Mouse (Mus musculus) T-helper 17 cell (primary cell): ENCODE data around the gene Trip6.

Experiments used
- in situ Hi-C, 2 experiments: fragments of 300-600 bp; cut with MboI, MseI; formaldehyde crosslinking; loops; 1 replicate in 1 of 2; 2 replicates in 1 of 2; pipeline ENCODE4 v1.15.1; 2025; ENCODE audit warnings: high pct_unique_total_duplicates in 2 of 2

Gene Trip6

DNA sequence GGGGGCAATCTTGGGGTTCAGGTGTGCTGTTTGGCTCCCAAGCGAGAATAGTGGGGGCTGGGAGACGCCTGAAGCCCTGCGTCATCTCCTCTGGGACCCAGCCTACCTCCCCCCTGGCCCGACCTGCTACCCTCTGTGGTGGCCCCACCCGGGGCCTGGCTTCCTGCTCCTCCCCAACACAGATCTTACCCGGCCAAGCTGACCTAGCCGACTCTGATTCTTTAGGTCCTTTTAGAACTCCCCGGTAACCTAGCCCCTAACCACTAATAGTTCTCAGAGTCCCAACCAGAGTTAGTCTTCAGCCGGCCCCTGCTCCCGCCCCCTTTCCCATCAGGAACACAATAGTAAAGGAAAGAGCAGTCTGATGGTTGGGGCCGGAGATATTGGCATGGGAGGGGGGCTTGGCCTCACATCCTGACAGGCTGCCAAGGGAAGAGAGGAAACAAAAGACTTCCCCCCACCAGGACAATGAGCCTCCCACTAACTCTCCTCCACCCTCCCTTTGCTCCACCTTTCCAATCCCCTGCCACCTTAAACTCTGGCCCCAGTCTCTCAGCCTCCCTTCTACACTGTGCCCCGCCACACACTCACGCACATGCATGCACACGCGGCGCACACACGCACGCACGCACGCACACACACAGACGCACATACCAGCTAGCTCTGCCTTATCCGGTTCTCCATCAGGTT is 25.2 kb upstream of the Trip6 start:
- in situ Hi-C loops: loop anchor here in 1 of 2 experiments (25.0 kb wide), 1 partner anchor 423 kb away; no protein-coding TSS in a partner anchor

DNA sequence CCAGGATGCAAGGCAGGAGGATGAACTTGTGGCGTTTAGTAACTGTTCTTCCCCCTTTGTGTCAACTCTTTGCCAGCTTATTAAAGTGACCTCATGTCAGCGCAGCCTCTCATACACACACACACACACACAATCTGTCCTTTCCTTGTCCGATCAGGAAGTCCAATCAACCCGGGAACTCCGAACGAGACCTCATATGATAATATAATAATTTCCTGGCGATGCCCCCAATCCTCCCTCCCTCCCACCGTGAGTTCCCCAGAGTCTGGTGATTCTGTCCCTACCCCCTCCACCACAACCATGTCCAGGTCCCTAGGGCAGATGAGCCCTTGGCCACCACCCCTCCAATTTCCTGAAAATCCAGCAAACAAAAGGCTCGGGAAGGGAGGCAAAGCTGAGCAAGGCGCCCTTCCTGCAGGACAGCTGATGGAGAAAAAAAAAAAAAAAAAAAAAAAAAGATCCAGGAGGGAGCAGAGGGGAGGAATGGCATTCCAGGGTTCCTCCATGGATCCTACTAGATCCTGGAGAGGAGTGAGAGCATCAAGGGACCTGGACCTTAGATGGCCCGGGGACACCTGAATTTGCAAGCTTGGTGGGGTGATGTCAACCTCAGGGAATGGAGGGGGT is 24.6 kb upstream of the Trip6 start:
- in situ Hi-C loops: loop anchor here in 1 of 2 experiments (25.0 kb wide), 1 partner anchor 424 kb away; no protein-coding TSS in a partner anchor

DNA sequence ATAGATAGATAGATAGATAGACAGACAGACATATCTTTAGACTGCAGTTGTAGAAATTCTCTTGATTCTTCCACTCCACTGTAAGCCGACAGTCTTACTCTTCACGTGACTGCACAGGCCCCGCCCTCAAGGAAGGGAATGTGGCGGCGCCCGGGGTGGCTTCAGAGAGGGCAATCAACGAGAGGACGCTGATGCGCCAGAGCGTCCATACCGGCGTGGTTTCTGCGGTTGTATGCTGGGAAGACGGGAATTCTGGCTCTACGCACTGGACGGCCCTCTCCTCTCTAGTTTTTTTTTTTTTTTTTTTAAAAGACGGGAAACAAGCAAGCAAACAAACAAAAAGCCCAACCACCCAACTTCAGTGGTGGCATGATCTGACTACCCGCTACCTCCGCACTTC is 24.1 kb upstream of the Trip6 start:
- in situ Hi-C loops: loop anchor here in 1 of 2 experiments (25.0 kb wide), 1 partner anchor 424 kb away; no protein-coding TSS in a partner anchor

DNA sequence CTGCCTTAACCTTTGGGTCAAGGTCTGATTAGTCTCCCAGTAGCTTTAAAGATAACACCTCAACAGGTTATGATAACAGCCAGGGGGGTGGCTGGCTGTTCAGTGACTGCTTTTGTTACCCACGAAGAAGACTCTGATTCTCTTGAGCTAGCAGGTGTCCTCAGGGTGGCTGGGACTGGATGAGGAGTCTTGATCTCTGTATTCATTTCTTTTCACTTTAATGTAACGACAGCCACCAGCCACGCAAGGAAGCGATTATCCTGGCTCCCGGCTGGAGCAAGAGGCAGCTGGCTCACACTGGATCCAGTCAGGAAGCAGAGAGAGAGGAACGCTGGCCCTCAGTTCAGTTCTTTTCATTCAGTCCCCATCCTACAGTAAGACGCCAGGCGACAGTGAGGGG is 23.0 kb upstream of the Trip6 start:
- in situ Hi-C loops: loop anchor here in 1 of 2 experiments (25.0 kb wide), 1 partner anchor 425 kb away; no protein-coding TSS in a partner anchor

DNA sequence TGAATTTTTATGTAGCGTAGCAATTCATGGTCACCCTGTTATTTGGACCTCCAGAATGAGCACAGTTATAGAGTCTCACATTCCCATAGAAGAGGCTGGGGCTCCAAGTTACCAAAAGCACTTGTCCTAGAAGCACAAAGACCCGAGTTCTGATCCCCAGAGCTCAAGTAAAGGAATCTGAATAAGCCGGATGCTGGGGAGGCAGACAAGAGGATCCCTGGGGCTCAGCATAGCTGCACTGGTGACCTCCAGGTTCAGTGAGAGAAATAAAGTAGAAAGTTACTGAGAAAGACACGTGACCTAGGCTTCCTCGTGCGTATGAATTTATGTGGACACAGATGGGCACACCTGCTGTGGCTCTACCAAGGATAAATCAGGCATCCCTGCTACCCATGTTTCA is 20.9 kb upstream of the Trip6 start:
- in situ Hi-C loops: loop anchor here in 1 of 2 experiments (25.0 kb wide), 1 partner anchor 427 kb away; no protein-coding TSS in a partner anchor

DNA sequence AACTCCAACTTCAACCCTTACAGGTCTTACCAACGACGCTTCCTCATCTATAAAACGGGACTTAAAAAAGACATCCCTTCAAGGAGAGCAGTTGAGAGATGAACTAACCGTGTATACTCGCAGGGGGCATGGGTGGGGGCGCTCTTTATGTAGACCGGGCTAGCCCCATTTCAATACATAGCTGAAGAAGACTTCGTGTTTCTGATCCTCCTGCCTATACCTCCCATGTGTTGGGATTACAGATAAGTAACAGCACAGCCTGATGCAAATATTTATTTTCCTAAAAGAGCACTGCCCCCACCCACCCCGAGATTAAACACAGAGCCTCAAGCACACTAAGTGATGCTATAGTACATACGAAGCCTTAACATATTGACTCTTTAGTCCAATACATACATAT is 20.1 kb upstream of the Trip6 start:
- in situ Hi-C loops: loop anchor here in 1 of 2 experiments (25.0 kb wide), 1 partner anchor 428 kb away; no protein-coding TSS in a partner anchor

DNA sequence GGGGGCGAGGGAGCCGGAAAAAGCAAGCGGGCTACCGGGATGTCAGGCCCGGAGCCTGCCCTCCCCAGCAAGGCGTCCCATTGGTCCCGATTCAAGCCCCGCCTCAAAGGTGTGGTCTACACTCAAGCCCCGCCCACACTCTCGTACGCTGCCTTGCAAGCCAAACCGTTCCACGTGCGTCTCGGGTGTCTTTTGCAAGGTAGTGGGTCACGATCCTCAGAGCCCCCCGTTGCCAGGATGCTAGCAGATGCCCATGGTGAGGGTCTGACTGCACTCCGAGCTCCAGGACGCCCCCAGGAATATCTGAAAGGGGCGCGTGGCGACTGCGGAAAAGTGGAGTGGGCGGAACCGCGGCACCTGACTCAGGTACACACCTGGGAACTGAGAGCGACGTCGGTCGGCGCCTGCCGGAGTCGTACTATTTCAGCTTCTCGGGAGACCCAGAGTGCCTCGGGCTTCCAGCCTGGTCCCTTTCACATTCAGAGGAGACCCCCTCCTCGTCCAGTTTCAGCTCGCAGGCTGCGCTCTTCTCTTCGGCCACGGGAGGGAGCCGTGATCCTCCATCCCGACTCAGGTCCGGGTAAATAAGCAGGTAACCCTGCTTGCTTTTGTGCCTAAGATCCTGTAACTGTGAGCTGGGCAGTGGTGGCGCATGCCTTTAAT is 19.4 kb upstream of the Trip6 start, which contains the start of gene Slc12a9:
Gene Slc12a9, minus strand, starts transcription at position 86 of the 663 bp plus-strand sequence.
- in situ Hi-C loops: loop anchor here in 1 of 2 experiments (25.0 kb wide), 1 partner anchor 429 kb away; no protein-coding TSS in a partner anchor

DNA sequence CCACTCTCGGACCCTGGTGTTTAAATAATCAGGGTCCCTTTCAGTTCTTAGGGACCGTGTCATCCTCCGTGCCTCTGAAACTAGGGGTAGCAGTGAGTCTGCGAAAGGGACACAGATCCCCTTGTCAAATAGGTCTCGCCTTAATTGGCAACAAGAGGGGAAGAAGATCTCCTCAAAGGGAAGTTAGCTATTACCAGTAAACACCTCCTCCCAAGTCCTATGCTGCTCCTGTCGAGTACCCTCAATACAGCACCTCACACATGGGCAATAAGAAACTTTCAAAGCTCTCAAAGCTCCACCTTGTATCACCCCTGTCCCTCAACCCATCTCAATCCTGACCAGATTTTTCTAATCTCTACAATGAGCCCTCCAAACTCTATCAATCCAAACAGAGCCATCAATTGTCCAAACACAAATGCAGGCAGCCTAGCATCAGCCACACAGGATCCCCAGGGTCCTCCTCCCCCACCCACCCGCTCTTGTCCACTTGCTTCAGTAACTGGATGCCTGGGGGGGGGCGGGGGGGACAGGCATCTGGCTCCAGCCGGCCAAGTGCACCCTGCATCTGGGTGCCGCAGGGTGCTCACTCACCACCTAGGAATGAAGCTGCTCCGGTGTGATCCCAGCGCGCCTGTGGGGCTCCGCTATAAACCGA is 18.8 kb upstream of the Trip6 start:
- in situ Hi-C loops: loop anchor here in 1 of 2 experiments (25.0 kb wide), 1 partner anchor 429 kb away; no protein-coding TSS in a partner anchor

DNA sequence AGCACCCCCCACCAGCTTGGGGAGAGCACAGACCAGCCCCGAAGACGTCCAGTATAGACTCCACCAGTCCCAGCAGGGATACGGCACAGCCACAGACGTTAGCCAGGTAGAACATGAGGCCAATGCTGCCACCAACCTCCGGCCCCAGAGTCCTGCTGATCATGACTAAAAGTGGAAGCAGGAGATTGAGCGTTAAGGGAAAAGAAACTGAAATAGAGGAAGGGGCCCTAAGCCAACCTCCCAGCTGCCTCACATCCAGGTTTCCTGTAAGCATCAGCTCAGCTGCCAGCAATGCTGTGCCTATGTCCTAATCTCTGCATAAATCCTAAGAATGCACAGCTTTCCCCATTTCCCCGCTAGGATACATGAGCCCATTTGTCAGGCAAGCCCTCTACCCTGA is 16.7 kb upstream of the Trip6 start:
- in situ Hi-C loops: loop anchor here in 1 of 2 experiments (25.0 kb wide), 1 partner anchor 431 kb away; no protein-coding TSS in a partner anchor

DNA sequence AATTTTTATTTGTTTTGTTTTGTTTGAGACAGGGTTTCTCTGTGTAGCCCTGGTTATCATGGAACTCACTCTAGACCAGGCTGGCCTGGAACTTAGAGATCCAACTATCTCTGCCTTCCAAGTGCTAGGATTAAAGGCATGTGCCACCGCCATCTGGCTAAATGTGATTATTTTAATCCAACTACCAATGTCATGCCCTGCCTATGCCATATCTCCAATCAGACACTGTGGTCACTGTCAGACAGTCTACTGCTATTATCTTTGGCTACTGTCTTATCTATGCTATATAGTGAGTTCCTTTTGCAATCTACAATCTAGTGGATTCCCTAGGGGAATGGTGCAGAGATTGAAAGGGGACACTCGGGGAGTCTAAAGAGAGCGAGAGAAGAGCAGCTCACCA is 6.8 kb upstream of the Trip6 start:
- in situ Hi-C loops: loop anchor here in 1 of 2 experiments (10.0 to 25.0 kb wide), 2 partner anchors 464 to 1359 kb away; partner anchors contain the start of genes Mepce, Ssc4d and Zcwpw1

DNA sequence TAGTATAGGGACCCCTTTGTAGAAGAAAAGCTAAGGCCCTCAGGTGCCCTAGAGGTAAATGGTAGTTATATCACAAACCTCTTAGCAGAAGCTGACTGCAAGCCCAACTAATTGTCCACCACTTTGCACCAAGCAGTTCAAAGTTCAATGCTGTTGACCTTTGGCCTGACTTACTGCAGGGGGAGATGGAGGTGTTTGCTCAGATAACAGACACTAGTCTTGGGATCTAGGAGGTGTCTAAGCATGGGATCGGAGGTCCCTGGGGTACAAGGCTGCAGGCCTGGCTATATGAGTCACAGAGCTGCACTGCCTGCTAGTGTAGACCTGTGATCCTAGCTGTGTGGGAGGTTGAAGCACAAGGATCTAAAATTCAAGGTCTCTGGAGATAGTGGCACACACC is 4.4 kb upstream of the Trip6 start:
- in situ Hi-C loops: loop anchor here in 1 of 2 experiments (25.0 kb wide), 1 partner anchor 1356 kb away; the partner anchor contains the start of gene Ssc4d

DNA sequence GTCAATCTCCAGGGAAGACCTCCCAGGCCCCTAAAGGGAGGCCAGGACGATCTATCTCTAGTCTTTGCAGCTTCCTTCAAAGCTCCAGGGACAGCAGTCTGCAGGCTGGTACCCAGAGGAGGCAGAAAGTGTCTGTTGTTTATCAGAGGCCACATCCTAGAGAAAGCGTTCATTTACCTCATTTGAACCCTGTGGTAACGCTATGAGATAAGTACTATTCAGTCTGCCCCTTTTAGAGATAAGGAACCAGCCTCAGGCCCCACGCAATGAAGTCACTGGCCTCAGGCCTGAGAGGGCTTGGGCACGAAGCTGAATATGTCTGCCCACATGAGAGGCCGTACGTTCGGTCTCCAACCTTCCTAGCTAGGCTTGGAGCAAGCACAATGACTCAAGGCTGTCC is 3.2 kb upstream of the Trip6 start:
- in situ Hi-C loops: loop anchor here in 1 of 2 experiments (25.0 kb wide), 1 partner anchor 1355 kb away; the partner anchor contains the start of gene Ssc4d

DNA sequence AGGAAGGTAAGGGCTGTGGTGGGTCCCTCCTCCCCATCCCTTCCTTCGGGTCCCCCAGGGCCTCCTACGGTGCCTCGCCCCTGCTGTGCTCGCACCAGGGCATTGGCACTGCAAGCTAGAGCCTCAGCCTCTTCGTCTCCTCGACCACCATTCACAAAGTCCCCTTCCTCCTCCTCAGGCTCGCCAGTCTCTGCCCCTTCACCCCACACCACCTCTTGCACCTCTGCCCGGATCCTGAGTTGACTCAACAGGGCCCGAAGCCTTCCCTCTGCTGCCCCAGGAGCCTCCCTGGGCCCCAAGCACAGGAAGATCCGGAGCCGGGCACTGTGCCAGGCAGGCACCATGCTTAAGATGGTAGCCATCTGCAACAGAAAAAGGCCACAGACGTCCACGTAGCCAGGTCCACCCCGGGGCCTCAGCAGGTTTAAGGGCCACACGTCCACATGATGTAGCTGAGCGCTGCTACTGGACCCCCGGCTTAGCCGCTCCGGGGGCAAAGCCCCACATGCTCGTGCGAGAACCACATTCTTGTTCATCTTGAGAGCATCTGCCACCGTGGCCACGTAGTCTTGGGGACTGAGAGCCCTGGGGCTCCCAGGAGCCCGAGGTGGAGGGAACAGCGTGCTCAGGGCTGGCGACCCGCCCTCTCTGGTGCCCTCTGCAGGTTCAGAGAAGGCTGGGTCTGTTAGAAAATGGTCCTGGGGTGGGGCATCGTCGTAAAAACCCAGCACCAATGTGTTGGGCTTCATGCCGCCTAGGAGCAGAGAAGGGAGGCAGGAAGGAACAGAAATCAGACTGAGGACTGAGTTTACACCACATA is 1.1 kb upstream of the Trip6 start:
- in situ Hi-C loops: loop anchor here in 1 of 2 experiments (25.0 kb wide), 1 partner anchor 1353 kb away; the partner anchor contains the start of gene Ssc4d

DNA sequence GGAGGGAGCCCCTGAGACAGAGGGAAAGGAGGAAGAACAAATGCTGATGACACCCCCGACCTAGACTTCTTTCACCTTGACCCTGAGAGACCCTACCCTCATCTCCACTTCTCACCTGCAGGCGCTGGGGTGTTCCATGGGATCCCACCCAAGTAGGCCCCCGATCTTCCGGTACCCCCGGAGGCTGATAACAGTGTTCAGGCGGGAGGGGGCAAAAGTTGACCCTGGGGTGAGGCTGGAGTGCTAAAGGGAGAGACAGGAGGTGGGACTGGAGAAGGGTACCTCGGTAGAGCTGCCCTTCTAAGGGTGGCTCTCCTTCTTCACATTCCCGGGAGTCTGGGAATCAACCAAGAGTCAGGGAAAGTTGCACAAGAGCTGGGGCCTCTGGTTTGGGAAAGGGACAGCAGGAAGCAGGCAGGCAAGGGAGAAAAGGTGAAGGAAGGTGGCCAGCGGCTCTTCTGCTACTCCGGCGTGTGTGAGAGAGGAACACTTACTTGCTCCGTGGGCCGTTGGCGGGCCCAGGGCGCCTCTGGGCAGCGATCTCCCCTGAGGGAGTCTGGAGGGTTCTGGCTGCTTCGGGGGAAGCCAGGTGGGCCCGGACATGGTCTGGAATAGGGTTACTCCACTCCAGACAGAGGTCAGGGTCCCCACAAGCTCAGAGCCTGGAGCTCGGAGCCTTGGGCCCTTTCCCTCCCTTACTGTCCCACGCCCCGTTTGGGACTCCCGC is 575 bp downstream of the Trip6 start:
- in situ Hi-C loops: loop anchor here in 1 of 2 experiments (25.0 kb wide), 1 partner anchor 1351 kb away; the partner anchor contains the start of gene Ssc4d

DNA sequence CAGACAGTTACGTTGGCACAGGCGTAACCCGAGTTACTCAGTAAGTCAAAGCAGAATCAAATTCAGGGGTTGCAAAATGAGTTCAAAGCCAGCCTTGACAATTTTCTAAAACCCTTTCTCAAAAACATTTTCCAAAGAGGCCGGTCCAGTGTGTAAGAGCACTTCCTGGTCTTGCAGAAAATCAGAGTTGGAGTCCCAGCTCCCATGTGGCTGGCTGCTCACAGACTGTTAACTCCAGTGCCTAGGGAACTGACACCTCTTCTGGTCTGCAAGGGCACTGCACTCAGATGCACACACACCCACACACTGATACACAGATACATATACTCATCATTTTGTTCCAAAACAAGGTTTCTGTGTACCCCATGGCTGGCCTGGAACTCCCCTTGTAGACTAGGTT is 5.8 kb downstream of the Trip6 start:
- in situ Hi-C loops: loop anchor here in 1 of 2 experiments (25.0 kb wide), 1 partner anchor 1346 kb away; the partner anchor contains the start of gene Ssc4d

DNA sequence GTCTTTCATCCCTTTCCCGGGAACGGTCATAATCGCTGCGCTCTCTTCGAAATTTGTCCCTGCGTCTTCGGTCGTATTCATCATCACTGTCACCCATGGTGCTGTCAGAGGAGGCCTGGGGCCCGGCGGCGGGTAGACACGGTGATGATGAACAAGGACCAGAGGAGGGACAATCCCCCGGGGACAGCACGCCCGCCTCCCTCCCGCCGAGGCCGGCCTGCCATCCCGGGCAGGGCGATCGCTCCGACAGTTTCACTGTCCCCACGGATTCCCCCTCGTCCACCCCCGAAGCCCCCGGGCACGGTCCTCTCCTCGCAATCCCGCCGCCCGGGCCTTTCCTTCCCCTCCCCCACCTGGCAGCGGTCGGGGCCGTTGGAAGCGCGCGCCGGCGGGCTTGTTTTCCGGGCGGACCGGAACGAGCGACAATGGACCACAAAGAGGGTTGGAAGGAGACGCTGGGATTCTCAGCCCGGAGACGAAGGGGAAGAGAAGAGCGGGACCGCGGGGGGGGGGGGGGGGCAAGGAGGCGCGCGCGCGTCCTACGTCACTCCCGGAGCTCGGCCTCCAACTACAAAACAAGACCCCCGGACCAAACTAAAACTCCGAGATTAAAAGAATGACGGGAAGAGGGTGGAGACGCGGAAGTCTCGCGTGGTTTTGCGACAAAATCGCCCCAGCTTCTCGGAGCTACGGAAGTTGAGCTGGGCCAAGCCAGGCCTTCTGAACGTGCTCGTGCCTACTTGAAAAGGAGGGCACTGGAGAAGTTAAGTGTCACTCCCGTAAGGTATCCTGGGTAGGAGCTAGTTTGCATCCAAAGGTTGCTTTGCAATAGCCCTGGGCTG is 6.9 kb downstream of the Trip6 start, which contains the start of gene Srrt:
Gene Srrt, minus strand, starts transcription at position 604 of the 842 bp plus-strand sequence.
- in situ Hi-C loops: loop anchor here in 1 of 2 experiments (25.0 kb wide), 1 partner anchor 1345 kb away; the partner anchor contains the start of gene Ssc4d

DNA sequence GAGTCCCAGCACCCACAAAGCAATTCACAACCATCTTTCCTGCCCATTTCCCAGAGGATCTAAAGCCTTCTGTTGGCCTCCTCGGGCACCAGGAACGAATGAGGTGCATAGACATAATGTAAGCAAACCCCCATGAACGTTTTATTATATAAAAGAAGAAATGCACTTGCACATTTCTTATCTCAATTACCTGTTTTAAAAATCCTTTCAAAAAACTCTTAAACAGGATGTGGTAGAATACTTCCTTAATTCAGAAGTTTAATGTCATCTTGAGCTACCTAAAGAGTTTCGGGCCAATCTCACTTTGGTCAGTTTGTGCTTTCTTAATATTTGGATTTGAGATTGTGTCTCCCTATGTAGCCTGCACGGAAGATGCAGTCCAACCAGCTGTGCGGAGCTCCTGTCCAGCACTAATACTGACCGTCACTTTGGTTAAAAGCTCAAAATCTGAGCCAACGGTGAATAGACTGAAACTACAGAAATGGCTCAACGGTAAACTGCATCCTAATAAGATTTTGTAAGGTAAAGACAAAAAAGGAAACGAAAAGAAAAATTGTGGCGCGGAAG is 7.7 kb downstream of the Trip6 start:
- in situ Hi-C loops: loop anchor here in 1 of 2 experiments (25.0 kb wide), 1 partner anchor 1344 kb away; the partner anchor contains the start of gene Ssc4d
